Mouse (Mus musculus): Measurements from ENCODE around the gene Daam2. TPM values are rescaled to one million over a fixed set of nuclear protein-coding genes. Genes with fewer than 3 reads are reported as not detected.
"Not testable (repeated sequence)": the region's sequence is repeated elsewhere in the genome, so short reads cannot be mapped to it uniquely, and the experiment has no call there.

Gene Daam2
- polyA plus RNA-seq, 1 experiment from 2014 or later: 7.0 TPM

DNA sequence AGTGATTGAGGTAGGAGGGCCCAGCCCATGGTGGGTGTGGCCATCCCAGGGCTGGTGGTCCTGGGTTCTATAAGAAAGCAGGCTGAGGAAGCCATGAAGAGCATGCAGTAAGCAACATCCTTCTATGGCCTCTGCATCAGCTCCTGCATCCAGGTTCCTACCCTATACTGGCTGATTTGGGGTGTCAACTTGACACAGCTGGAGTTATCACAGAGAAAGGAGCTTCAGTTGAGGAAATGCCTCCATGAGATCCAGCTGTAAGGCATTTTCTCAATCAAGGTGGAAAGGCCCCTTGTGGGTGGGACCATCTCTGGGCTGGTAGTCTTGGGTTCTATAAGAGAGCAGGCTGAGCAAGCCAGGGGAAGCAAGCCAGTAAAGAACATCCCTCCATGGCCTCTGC lies 126.8 kb downstream of the Daam2 start:
- H3K9ac ChIP-seq (ENCODE audit: low read length); H3K4me1 ChIP-seq (ENCODE audit: control insufficient read depth, insufficient read depth, low read length): not testable (repeated sequence)

GRCm38 (mm10) chr17:49436631-49437030 lies 127.5 kb downstream of the Daam2 start:
- no peak overlapping the region for H3K4me2 ChIP-seq (ENCODE audit: low read depth, low read length)
- no peak for ATAC-seq (ENCODE audit: insufficient read depth, low FRiP score)
- H3K9ac ChIP-seq (ENCODE audit: low read length): no peak overlapping the region
- WGBS: 74% methylated on average over 6 of the region's 6 CpGs
- peaks cover 29% of the 10 kb centered on the region; the same call in 1 of the 2 replicates for H3K36me3 ChIP-seq (ENCODE audit: control insufficient read depth, insufficient read depth, low read length)
- no peaks in the 10 kb centered on the region for H3K27me3 ChIP-seq (ENCODE audit: control insufficient read depth, insufficient read depth, low read length)
- peaks cover 12% of the 10 kb centered on the region for H3K4me1 ChIP-seq (ENCODE audit: control insufficient read depth, insufficient read depth, low read length)
- no peak overlapping the region for H3K4me3 ChIP-seq (replicated peaks; ENCODE audit: low read length)
- H3K27ac ChIP-seq (ENCODE audit: low read length): no peak overlapping the region
- no peaks in the 10 kb centered on the region for H3K9me3 ChIP-seq (replicated peaks; ENCODE audit: control insufficient read depth, low read length)

More for the DNA sequence above, 126.8 kb downstream of the Daam2 start:
- H3K4me2 ChIP-seq (ENCODE audit: low read depth, low read length); ATAC-seq (ENCODE audit: insufficient read depth, low FRiP score); H3K9me3 ChIP-seq (replicated peaks; ENCODE audit: control insufficient read depth, low read length); H3K27me3 ChIP-seq (ENCODE audit: control insufficient read depth, insufficient read depth, low read length); H3K27ac ChIP-seq (ENCODE audit: low read length); H3K4me3 ChIP-seq (replicated peaks; ENCODE audit: low read length): not testable (repeated sequence)
- H3K36me3 ChIP-seq (ENCODE audit: control insufficient read depth, insufficient read depth, low read length): peaks cover 29% of the 10 kb centered on the region; the same call in 1 of the 2 replicates

DNA sequence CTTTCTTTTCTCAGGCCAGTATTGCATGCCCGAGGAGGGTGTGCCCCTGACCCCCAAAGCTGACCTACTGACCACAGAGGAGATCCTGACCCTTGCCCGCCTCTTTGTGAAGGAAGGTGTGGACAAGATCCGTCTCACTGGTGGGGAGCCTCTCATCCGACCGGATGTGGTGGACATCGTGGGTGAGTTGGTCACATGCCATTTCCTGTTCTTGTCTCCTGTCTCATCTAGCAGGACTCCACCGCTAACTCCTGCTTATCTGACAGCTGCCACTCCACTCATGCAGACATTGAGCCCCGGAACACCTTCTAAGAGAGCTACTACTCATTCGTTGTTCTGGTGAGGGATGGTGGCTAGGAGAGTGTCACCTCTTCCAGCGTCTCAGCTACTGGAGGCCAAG lies 129.1 kb downstream of the Daam2 start:
- WGBS: 89% methylated on average over 10 of the region's 10 CpGs
- ATAC-seq (ENCODE audit: insufficient read depth, low FRiP score): no peak
- H3K4me2 ChIP-seq (ENCODE audit: low read depth, low read length): no peak overlapping the region
- H3K27me3 ChIP-seq (ENCODE audit: control insufficient read depth, insufficient read depth, low read length): no peaks in the 10 kb centered on the region
- peaks cover 29% of the 10 kb centered on the region; the same call in 1 of the 2 replicates for H3K36me3 ChIP-seq (ENCODE audit: control insufficient read depth, insufficient read depth, low read length)
- H3K9ac ChIP-seq (ENCODE audit: low read length): no peak overlapping the region
- no peaks in the 10 kb centered on the region for H3K9me3 ChIP-seq (replicated peaks; ENCODE audit: control insufficient read depth, low read length)
- H3K4me3 ChIP-seq (replicated peaks; ENCODE audit: low read length): no peak overlapping the region
- peaks cover 18% of the 10 kb centered on the region for H3K4me1 ChIP-seq (ENCODE audit: control insufficient read depth, insufficient read depth, low read length)
- no peak overlapping the region for H3K27ac ChIP-seq (ENCODE audit: low read length)

DNA sequence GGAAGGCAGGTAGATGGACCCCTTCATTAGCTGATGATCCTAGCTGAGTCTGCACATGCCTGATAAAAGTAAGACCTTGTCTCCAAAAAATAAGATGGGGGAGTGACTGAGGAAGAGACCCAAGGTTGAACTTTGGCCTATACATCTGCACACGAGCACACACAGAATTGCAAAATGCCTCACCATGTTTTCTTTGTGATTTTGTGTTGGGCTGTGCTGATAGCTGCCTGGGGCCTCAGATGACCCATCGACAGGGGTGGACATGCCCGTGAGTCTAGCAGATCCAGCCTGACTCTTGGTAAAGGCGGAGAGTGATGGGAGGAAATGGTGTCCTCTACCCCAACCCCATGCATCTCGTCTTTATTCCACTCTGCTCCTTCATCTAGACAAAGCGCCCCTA lies 129.9 kb downstream of the Daam2 start:
- 73% methylated on average over 6 of the region's 6 CpGs for WGBS
- ATAC-seq (ENCODE audit: insufficient read depth, low FRiP score): no peak

DNA sequence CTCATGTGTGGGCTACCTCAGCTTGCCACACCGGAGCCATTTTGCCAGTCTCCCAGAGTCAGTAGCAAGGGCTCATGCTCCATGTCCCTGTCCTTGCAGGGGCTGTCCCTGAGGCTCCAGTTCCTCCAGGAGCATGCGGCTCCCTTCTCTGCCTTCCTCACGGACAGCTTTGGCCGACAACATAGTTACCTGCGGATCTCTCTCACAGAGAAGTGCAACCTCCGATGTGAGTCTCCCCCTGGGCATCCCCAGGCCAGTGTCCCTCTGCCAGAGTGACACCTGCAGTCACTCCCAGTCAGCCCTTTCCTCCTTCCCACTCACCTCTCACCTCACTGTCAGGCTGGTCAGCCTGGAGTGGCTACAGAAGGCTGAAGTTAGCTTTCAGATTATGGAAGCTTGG lies 131.1 kb downstream of the Daam2 start:
- no peak for ATAC-seq (ENCODE audit: insufficient read depth, low FRiP score)
- H3K4me1 ChIP-seq (ENCODE audit: control insufficient read depth, insufficient read depth, low read length): peaks cover 30% of the 10 kb centered on the region
- H3K4me3 ChIP-seq (replicated peaks; ENCODE audit: low read length): no peak overlapping the region
- H3K9me3 ChIP-seq (replicated peaks; ENCODE audit: control insufficient read depth, low read length): no peaks in the 10 kb centered on the region
- H3K27ac ChIP-seq (ENCODE audit: low read length): 0 out of 2 replicates have a peak overlapping the region, but pooled peaks have one; percentile 31
- no peak overlapping the region for H3K9ac ChIP-seq (ENCODE audit: low read length)
- H3K27me3 ChIP-seq (ENCODE audit: control insufficient read depth, insufficient read depth, low read length): no peaks in the 10 kb centered on the region
- 95% methylated on average over 6 of the region's 6 CpGs for WGBS
- H3K4me2 ChIP-seq (ENCODE audit: low read depth, low read length): no peak overlapping the region
- peaks cover 25% of the 10 kb centered on the region; the same call in 1 of the 2 replicates for H3K36me3 ChIP-seq (ENCODE audit: control insufficient read depth, insufficient read depth, low read length)

More for the DNA sequence above, 129.9 kb downstream of the Daam2 start:
- Histone ChIP-seq H3K36me3 (ENCODE audit: control insufficient read depth, insufficient read depth, low read length) (peaks cover 25% of the 10 kb centered on the region; the same call in 1 of the 2 replicates), H3K4me2 (ENCODE audit: low read depth, low read length) (no peak overlapping the region), H3K9me3 (replicated peaks; ENCODE audit: control insufficient read depth, low read length) (no peaks in the 10 kb centered on the region), H3K4me1 (ENCODE audit: control insufficient read depth, insufficient read depth, low read length) (peaks cover 25% of the 10 kb centered on the region), H3K4me3 (replicated peaks; ENCODE audit: low read length) (no peak overlapping the region), H3K27ac (ENCODE audit: low read length) (no peak overlapping the region), H3K27me3 (ENCODE audit: control insufficient read depth, insufficient read depth, low read length) (no peaks in the 10 kb centered on the region), H3K9ac (ENCODE audit: low read length) (no peak overlapping the region)

DNA sequence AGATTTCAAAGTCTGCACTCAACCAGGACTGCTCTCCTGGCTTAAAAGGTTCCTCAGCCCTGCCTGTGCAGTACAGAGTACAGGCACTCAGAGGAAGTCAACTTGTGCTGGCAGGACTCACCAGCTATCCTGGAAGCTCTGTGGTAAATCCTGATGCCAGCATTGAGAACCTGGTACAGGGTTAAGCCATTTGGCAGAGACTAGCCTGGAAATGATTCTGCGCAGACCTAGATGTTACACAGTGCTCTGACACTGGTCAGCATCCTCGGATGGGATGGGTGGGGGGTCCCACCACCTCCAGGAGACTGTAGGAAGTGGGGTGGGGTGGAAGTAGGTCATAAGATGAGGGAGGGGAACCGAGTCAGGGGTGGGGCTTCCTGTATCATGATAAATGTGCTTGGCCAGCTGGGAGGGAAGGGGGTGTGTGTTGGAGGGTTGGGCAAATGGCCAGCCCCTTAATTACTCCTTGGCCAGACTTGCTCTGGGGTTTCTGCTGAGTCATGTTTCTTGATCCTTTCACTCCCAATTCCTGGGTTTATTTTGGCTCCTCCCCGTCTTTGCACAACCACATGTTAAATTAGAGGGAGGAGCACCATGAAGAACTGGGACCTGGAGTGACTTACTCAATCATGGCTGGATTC lies 132.0 kb downstream of the Daam2 start:
- ATAC-seq (ENCODE audit: insufficient read depth, low FRiP score): peak; percentile 33; the same call in 1 of the 2 replicates
- Histone ChIP-seq H3K4me3 (replicated peaks; ENCODE audit: low read length) (no peak overlapping the region), H3K4me1 (ENCODE audit: control insufficient read depth, insufficient read depth, low read length) (peaks cover 30% of the 10 kb centered on the region), H3K36me3 (ENCODE audit: control insufficient read depth, insufficient read depth, low read length) (peaks cover 25% of the 10 kb centered on the region; the same call in 1 of the 2 replicates), H3K9me3 (replicated peaks; ENCODE audit: control insufficient read depth, low read length) (no peaks in the 10 kb centered on the region), H3K9ac (ENCODE audit: low read length) (no peak overlapping the region), H3K4me2 (ENCODE audit: low read depth, low read length) (no peak overlapping the region), H3K27me3 (ENCODE audit: control insufficient read depth, insufficient read depth, low read length) (no peaks in the 10 kb centered on the region), H3K27ac (ENCODE audit: low read length) (peak overlapping the region; percentile 53)
- WGBS: 41% methylated on average over 4 of the region's 4 CpGs

GRCm38 (mm10) chr17:49431176-49431575 lies 133.0 kb downstream of the Daam2 start:
- Histone ChIP-seq H3K9ac (ENCODE audit: low read length) (no peak overlapping the region), H3K27me3 (ENCODE audit: control insufficient read depth, insufficient read depth, low read length) (no peaks in the 10 kb centered on the region), H3K36me3 (ENCODE audit: control insufficient read depth, insufficient read depth, low read length) (peaks cover 25% of the 10 kb centered on the region; the same call in 1 of the 2 replicates), H3K4me3 (replicated peaks; ENCODE audit: low read length) (no peak overlapping the region), H3K4me2 (ENCODE audit: low read depth, low read length) (no peak overlapping the region), H3K4me1 (ENCODE audit: control insufficient read depth, insufficient read depth, low read length) (peaks cover 30% of the 10 kb centered on the region), H3K9me3 (replicated peaks; ENCODE audit: control insufficient read depth, low read length) (no peaks in the 10 kb centered on the region), H3K27ac (ENCODE audit: low read length) (no peak overlapping the region)
- 88% methylated on average over 6 of the region's 6 CpGs for WGBS
- no peak for ATAC-seq (ENCODE audit: insufficient read depth, low FRiP score)

DNA sequence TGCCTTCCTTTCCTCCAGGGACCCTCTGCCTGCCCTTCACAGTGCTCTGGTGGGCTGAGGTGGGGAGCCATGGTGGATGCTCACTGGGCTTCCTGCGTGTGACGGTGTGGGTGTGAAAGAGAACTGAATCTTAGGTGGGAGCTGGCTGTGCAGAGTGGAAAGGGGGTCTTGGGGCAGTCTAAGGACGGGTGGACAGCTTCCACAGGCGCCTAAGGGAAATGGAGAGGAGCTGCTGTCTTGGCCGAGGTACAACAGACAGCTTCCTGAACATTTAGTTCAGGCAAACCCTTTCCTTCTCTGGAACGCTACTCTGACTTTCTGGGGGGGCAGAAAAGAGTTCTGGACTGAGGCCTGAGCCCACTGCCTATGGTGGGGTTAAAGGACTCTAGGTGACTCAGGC lies 134.0 kb downstream of the Daam2 start:
- H3K9me3 ChIP-seq (replicated peaks; ENCODE audit: control insufficient read depth, low read length): no peaks in the 10 kb centered on the region
- WGBS: 65% methylated on average over 6 of the region's 6 CpGs
- H3K4me2 ChIP-seq (ENCODE audit: low read depth, low read length): peak overlapping the region; percentile 92
- H3K4me3 ChIP-seq (replicated peaks; ENCODE audit: low read length): peak overlapping the region; percentile 83
- H3K27ac ChIP-seq (ENCODE audit: low read length): peak overlapping the region; percentile 11; the same call in 1 of the 2 replicates
- no peaks in the 10 kb centered on the region for H3K27me3 ChIP-seq (ENCODE audit: control insufficient read depth, insufficient read depth, low read length)
- H3K9ac ChIP-seq (ENCODE audit: low read length): peak overlapping the region; percentile 53
- peaks cover 16% of the 10 kb centered on the region; the same call in 1 of the 2 replicates for H3K36me3 ChIP-seq (ENCODE audit: control insufficient read depth, insufficient read depth, low read length)
- no peak for ATAC-seq (ENCODE audit: insufficient read depth, low FRiP score)
- peaks cover 30% of the 10 kb centered on the region for H3K4me1 ChIP-seq (ENCODE audit: control insufficient read depth, insufficient read depth, low read length)

GRCm38 (mm10) chr17:49429471-49430129 lies 134.5 kb downstream of the Daam2 start:
- peak overlapping the region; percentile 92 for H3K4me2 ChIP-seq (ENCODE audit: low read depth, low read length)
- peaks cover 30% of the 10 kb centered on the region for H3K4me1 ChIP-seq (ENCODE audit: control insufficient read depth, insufficient read depth, low read length)
- peak overlapping the region; percentile 53 for H3K9ac ChIP-seq (ENCODE audit: low read length)
- peak overlapping the region; percentile 11; the same call in 1 of the 2 replicates for H3K27ac ChIP-seq (ENCODE audit: low read length)
- peak overlapping the region; percentile 83 for H3K4me3 ChIP-seq (replicated peaks; ENCODE audit: low read length)
- no peaks in the 10 kb centered on the region for H3K27me3 ChIP-seq (ENCODE audit: control insufficient read depth, insufficient read depth, low read length)
- no peaks in the 10 kb centered on the region for H3K9me3 ChIP-seq (replicated peaks; ENCODE audit: control insufficient read depth, low read length)
- peaks cover 13% of the 10 kb centered on the region; the same call in 1 of the 2 replicates for H3K36me3 ChIP-seq (ENCODE audit: control insufficient read depth, insufficient read depth, low read length)
- WGBS: 80% methylated on average over 6 of the region's 6 CpGs
- no peak for ATAC-seq (ENCODE audit: insufficient read depth, low FRiP score)
